Mouse (Mus musculus) brain, embryonic 14.5 days (tissue): Measurements from ENCODE around the gene Acbd6.

Experiments
- CTCF ChIP-seq: fragments of 200-500 bp; IDR thresholded peaks from 2 replicates; pipeline ENCODE4 v1.5.1; 2012; ENCODE audit warnings: inconsistent platforms, mild to moderate bottlenecking, moderate library complexity, borderline replicate concordance; ENCODE audit not compliant: insufficient read depth, insufficient read length; ENCODE audit errors: extremely low read depth
- POLR2A ChIP-seq: fragments of 200-500 bp; IDR thresholded peaks from 2 replicates; pipeline ENCODE4 v1.6.1; 2012; ENCODE audit warnings: mild to moderate bottlenecking, inconsistent platforms, borderline replicate concordance; ENCODE audit not compliant: poor library complexity, insufficient read depth, insufficient read length, severe bottlenecking; ENCODE audit errors: extremely low read depth

GRCm38 (mm10) chr1:155594141-155594540 is 36.2 kb downstream of the Acbd6 start:
- no peak for TF ChIP-seq CTCF
- TF ChIP-seq POLR2A, result no peak
